Mouse (Mus musculus) intestine, embryonic 15.5 days (tissue): ENCODE data around the gene Slc26a8. TPM values are rescaled to one million over a fixed set of nuclear protein-coding genes. Genes with fewer than 3 reads are reported as not detected.
A peak's percentile ranks its signal among the peaks of the same experiment; 100 is the strongest.

Experiments
- ATAC-seq: fragments of 200-750 bp; cut with Nextera tagmentation; 2 replicates; pipeline ENCODE4 v1.8.0; 2017; ENCODE audit warnings: moderate TSS enrichment, moderate library complexity
- H3K27ac ChIP-seq: fragments of 300-500 bp; sonication (generic); 2 replicates; pipeline ENCODE4 v1.5.1; 2015; ENCODE audit warnings: mild to moderate bottlenecking, inconsistent platforms
- H3K27me3 ChIP-seq: fragments of 300-500 bp; sonication (generic); replicated peaks from 2 replicates; pipeline ENCODE4 v1.6.1; 2015; ENCODE audit warnings: inconsistent platforms
- H3K36me3 ChIP-seq: fragments of 300-500 bp; sonication (generic); 2 replicates; pipeline ENCODE4 v1.6.1; 2015; ENCODE audit warnings: inconsistent platforms
- H3K4me1 ChIP-seq: fragments of 300-500 bp; sonication (generic); replicated peaks from 2 replicates; pipeline ENCODE4 v1.6.1; 2015; ENCODE audit warnings: inconsistent platforms
- H3K4me2 ChIP-seq: fragments of 300-500 bp; sonication (generic); replicated peaks from 2 replicates; pipeline ENCODE4 v1.6.1; 2015; ENCODE audit warnings: mild to moderate bottlenecking, inconsistent platforms
- H3K4me3 ChIP-seq: fragments of 300-500 bp; sonication (generic); replicated peaks from 2 replicates; pipeline ENCODE4 v1.5.1; 2015; ENCODE audit warnings: inconsistent platforms
- H3K9ac ChIP-seq: fragments of 300-500 bp; sonication (generic); 2 replicates; pipeline ENCODE4 v1.6.1; 2015; ENCODE audit warnings: inconsistent platforms
- H3K9me3 ChIP-seq: fragments of 300-500 bp; sonication (generic); 2 replicates; pipeline ENCODE4 v1.6.1; 2016; ENCODE audit warnings: inconsistent platforms
- WGBS: fragments of 180-500 bp; shearing (Covaris S2); methylation state at CpG from one replicate; pipeline ENCODE4 v1.1.7; 2015; 5-methylcytosine and 5-hydroxymethylcytosine counted together
- polyA plus RNA-seq: library from polyadenylated mRNA; unstranded; fragments of >200 nt; fragmentation: Nextera tagmentation; extraction: Ambion mirVana; gene quantifications from 2 replicates; pipeline ENCODE4 v1.2.1, GENCODE M21; 2015

The Slc26a8 gene
- polyA plus RNA-seq, 1 experiment from 2014 or later = 0.20 TPM

DNA sequence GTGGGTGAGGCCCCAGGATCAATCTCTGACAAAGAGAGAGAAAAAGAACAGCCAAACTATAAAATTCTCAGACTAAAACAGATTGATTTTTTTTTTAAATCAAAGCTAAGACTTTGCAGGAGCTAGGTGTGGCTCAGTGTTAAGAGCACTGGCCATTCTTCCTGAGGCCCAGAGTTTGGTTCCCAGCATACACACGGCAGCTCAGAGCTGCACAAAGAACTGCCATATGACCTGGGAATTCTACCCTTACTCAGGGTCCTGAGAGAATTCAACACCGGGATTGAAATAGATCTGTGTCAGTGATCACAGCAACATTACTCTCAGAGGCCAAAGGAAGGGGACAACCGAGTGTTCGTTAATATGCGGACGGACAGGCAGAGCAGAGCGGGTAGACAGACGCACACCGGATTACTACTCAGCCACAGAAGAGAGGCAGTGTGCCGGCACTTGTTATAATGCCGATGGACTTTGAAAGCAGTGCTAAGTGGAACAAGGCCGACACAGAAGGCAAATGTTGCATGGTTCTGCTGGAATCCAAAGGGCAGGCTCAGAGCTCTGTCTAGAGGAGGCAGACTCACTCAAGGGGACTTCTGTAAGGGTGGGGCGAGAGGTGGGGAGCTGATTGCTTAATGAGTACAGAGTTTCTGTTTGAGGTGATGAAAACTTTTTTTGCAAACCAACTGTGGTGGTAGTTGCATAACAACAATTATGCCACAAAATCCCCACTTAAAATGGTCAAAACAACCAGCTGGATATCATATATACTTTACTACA is 7.5 kb downstream of the Slc26a8 start:
- H3K27ac ChIP-seq = peak overlapping the region; percentile 71
- H3K9me3 ChIP-seq = no peaks in the 10 kb centered on the region
- H3K9ac ChIP-seq = no peak overlapping the region
- no peaks in the 10 kb centered on the region for H3K27me3 ChIP-seq
- H3K4me3 ChIP-seq = no peak overlapping the region
- peak; percentile 94 for ATAC-seq
- H3K4me2 ChIP-seq = no peak overlapping the region
- WGBS = 71% methylated on average over 13 of the region's 13 CpGs
- H3K4me1 ChIP-seq = no peaks in the 10 kb centered on the region
- H3K36me3 ChIP-seq = no peaks in the 10 kb centered on the region

DNA sequence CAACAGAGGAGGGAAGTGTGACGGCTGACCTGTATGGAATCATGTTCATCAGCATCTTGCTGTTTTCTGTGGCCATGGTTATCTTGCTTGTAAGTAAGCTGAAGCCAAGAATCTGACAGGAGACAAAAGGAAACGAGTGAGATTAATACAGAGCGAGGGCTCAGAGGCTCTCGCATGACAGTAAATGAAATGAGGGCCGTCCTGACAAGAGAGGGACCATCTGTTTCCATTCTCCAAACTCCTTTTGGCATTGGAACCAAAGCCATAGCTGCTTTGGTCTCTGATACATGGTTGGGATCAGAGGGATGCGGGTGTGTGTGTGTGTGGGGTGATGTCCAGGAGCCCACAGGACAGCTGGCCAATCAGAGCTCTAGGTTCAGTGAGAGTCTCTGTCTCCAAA is 30.5 kb downstream of the Slc26a8 start:
- 61% methylated on average over 6 of the region's 6 CpGs for WGBS
- no peak overlapping the region for H3K4me2 ChIP-seq
- no peak overlapping the region for H3K27ac ChIP-seq
- no peaks in the 10 kb centered on the region for H3K27me3 ChIP-seq
- H3K9me3 ChIP-seq = no peaks in the 10 kb centered on the region
- ATAC-seq = no peak
- no peaks in the 10 kb centered on the region for H3K36me3 ChIP-seq
- no peak overlapping the region for H3K4me3 ChIP-seq
- H3K9ac ChIP-seq = no peak overlapping the region
- H3K4me1 ChIP-seq = no peaks in the 10 kb centered on the region

GRCm38 (mm10) chr17:28657936-28658335 is 32.1 kb downstream of the Slc26a8 start:
- no peak overlapping the region for H3K4me2 ChIP-seq
- H3K27me3 ChIP-seq = no peaks in the 10 kb centered on the region
- no peak overlapping the region for H3K9ac ChIP-seq
- no peaks in the 10 kb centered on the region for H3K4me1 ChIP-seq
- no peaks in the 10 kb centered on the region for H3K36me3 ChIP-seq
- ATAC-seq = peak; percentile 34; the same call in 1 of the 2 replicates
- H3K4me3 ChIP-seq = no peak overlapping the region
- no peaks in the 10 kb centered on the region for H3K9me3 ChIP-seq
- H3K27ac ChIP-seq = no peak overlapping the region
- WGBS = 40% methylated on average over 4 of the region's 4 CpGs

DNA sequence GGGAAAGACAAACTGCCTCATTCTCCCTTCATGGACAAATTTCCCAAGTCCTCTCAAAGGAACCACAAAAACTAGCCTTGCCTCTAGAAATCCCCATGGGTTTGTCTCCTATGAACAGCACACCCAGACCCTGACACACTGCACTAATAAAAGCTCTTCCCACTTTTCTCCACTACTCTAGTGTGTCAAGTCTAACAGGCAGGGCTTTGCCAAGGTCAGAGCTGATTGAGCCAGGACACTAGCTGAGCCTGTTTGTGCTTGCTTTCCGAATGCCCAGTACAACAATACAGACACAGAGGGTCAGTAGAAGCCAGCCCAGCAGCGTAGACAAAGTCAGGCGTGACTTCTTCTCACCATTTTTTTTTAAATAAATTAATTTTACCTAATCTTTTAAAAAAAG is 39.8 kb downstream of the Slc26a8 start:
- Histone ChIP-seq H3K36me3 (no peaks in the 10 kb centered on the region), H3K9me3 (no peaks in the 10 kb centered on the region), H3K4me3 (no peak overlapping the region), H3K9ac (no peak overlapping the region), H3K4me2 (no peak overlapping the region), H3K27me3 (no peaks in the 10 kb centered on the region), H3K4me1 (no peaks in the 10 kb centered on the region), H3K27ac (no peak overlapping the region)
- no peak for ATAC-seq
- 76% methylated on average over 3 of the region's 3 CpGs for WGBS

- Histone ChIP-seq H3K4me3 (no peak overlapping the region), H3K4me1 (no peaks in the 10 kb centered on the region), H3K36me3 (no peaks in the 10 kb centered on the region), H3K27me3 (no peaks in the 10 kb centered on the region), H3K9me3 (no peaks in the 10 kb centered on the region), H3K9ac (no peak overlapping the region), H3K27ac (no peak overlapping the region), H3K4me2 (no peak overlapping the region)
- peak; percentile 41 for ATAC-seq
- WGBS = 51% methylated on average over 6 of the region's 6 CpGs
These were observed 41.2 kb downstream of the Slc26a8 start for GRCm38 (mm10) chr17:28648607-28649370.

DNA sequence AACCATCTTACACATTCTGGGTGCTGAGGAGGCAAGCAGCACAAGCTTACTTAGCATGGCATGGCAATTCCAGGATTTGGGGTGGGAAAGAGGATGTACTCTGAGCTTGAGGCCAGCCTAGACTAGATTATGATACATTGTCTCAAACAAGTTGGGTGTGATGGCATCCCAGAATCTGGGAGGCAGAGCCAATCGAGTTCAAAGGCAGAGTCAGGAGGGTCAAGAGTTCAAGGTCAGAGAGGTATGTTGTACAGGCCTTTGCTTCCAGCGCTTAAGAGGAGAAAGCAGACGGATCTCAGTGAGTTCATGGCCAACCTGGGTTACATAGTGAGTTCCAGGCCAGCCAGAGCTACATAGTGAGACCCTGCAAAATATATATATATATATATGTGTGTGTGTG is 43.8 kb downstream of the Slc26a8 start:
- 60% methylated on average over 3 of the region's 3 CpGs for WGBS
- no peak for ATAC-seq
- H3K4me3 ChIP-seq = no peak overlapping the region
- H3K27me3 ChIP-seq = no peaks in the 10 kb centered on the region
- H3K4me1 ChIP-seq = no peaks in the 10 kb centered on the region
- H3K4me2 ChIP-seq = no peak overlapping the region
- no peak overlapping the region for H3K27ac ChIP-seq
- no peak overlapping the region for H3K9ac ChIP-seq
- no peaks in the 10 kb centered on the region for H3K36me3 ChIP-seq
- no peaks in the 10 kb centered on the region for H3K9me3 ChIP-seq

DNA sequence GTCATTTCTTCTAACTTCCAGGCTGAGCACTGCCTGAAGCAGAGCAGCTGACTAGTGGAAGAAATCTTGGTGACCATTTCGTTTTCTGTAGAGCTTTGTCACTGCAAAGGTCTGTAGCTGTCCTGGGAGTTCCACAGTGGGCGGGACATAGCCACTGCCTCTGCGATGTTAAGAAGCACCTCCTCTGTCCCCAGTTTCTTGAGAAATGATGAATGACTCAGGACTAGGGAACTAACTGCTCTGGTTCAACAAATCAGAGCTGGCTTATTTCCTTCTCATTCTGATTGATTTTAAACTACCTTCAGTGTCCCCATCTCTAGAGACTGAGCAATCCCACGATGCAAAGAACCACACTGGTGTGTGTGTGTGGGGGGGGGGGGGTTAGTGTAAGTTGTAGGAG is 45.9 kb downstream of the Slc26a8 start:
- 43% methylated on average over 4 of the region's 4 CpGs for WGBS
- Histone ChIP-seq H3K9ac (no peak overlapping the region), H3K4me1 (no peaks in the 10 kb centered on the region), H3K36me3 (no peaks in the 10 kb centered on the region), H3K4me3 (no peak overlapping the region), H3K4me2 (no peak overlapping the region), H3K9me3 (no peaks in the 10 kb centered on the region), H3K27ac (no peak overlapping the region), H3K27me3 (no peaks in the 10 kb centered on the region)
- ATAC-seq = 0 out of 2 replicates have a peak, but pooled peaks have one; percentile 39

- Histone ChIP-seq H3K27ac (no peak overlapping the region), H3K9me3 (no peaks in the 10 kb centered on the region), H3K4me2 (no peak overlapping the region), H3K9ac (no peak overlapping the region), H3K27me3 (no peaks in the 10 kb centered on the region), H3K4me1 (no peaks in the 10 kb centered on the region), H3K4me3 (no peak overlapping the region), H3K36me3 (no peaks in the 10 kb centered on the region)
- ATAC-seq = no peak
- 18% methylated on average over 3 of the region's 3 CpGs for WGBS
These were observed 46.3 kb downstream of the Slc26a8 start for GRCm38 (mm10) chr17:28643697-28644096.

DNA sequence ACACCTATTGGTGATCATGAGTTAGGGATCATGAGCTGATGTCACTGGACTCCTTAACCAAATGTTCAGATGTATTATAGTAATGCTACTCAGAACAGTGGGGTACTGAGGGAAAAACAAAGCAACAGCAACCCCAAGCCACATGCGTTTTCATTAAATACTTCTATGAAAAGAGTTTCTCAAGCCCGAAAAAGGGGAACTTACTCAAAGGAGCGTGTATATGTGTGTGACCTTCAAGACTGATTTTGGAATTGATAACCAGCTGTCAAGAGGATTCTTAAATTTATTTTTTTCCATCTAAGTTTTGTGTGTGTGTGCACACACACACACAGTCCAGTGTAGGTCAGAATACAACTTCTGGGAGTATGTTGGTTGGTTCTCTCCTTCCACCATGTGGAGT is 49.9 kb downstream of the Slc26a8 start:
- H3K36me3 ChIP-seq = no peaks in the 10 kb centered on the region
- no peaks in the 10 kb centered on the region for H3K4me1 ChIP-seq
- H3K27ac ChIP-seq = no peak overlapping the region
- H3K9ac ChIP-seq = no peak overlapping the region
- 79% methylated on average over 3 of the region's 3 CpGs for WGBS
- H3K9me3 ChIP-seq = no peaks in the 10 kb centered on the region
- no peak overlapping the region for H3K4me2 ChIP-seq
- no peak for ATAC-seq
- no peaks in the 10 kb centered on the region for H3K27me3 ChIP-seq
- no peak overlapping the region for H3K4me3 ChIP-seq

- ATAC-seq = no peak
- H3K4me1 ChIP-seq = no peaks in the 10 kb centered on the region
- H3K4me3 ChIP-seq = no peak overlapping the region
- 79% methylated on average over 7 of the region's 7 CpGs for WGBS
- H3K9me3 ChIP-seq = no peaks in the 10 kb centered on the region
- H3K9ac ChIP-seq = no peak overlapping the region
- no peaks in the 10 kb centered on the region for H3K36me3 ChIP-seq
- H3K4me2 ChIP-seq = no peak overlapping the region
- H3K27me3 ChIP-seq = no peaks in the 10 kb centered on the region
- no peak overlapping the region for H3K27ac ChIP-seq
These were observed 52.0 kb downstream of the Slc26a8 start for GRCm38 (mm10) chr17:28637711-28638690.

GRCm38 (mm10) chr17:28635842-28636241 is 54.2 kb downstream of the Slc26a8 start:
- Histone ChIP-seq H3K36me3 (no peaks in the 10 kb centered on the region), H3K9me3 (no peaks in the 10 kb centered on the region), H3K4me3 (no peak overlapping the region), H3K4me1 (no peaks in the 10 kb centered on the region), H3K9ac (no peak overlapping the region), H3K27ac (no peak overlapping the region), H3K4me2 (no peak overlapping the region), H3K27me3 (no peaks in the 10 kb centered on the region)
- no peak for ATAC-seq
- 75% methylated on average over 5 of the region's 5 CpGs for WGBS

DNA sequence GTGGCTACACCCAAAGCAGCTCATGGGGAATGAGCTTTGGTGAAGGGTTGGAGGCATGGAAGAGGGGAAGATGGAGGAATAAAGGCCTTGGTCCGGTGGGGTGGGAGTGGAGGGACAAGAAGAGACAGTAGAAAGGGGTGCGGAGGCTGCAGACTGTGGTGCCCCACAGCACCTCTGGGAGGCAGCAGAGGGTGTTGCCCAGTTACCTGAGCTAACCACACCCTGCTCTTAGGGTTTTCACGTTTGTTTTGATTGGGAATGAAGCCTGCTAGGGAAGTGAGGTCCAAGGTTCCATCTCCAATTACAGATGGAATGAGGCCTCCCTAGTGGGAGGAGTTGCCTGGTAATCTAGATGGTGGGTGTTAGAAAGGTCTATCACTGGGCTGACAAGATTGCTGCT is 60.9 kb downstream of the Slc26a8 start:
- Histone ChIP-seq H3K9ac (no peak overlapping the region), H3K27ac (no peak overlapping the region), H3K36me3 (no peaks in the 10 kb centered on the region), H3K9me3 (no peaks in the 10 kb centered on the region), H3K4me3 (no peak overlapping the region), H3K27me3 (no peaks in the 10 kb centered on the region), H3K4me2 (no peak overlapping the region), H3K4me1 (peaks cover 12% of the 10 kb centered on the region)
- 39% methylated on average over 3 of the region's 3 CpGs for WGBS
- ATAC-seq = peak; percentile 87
